Mouse (Mus musculus): ENCODE results near the gene Tbx10.

DNA sequence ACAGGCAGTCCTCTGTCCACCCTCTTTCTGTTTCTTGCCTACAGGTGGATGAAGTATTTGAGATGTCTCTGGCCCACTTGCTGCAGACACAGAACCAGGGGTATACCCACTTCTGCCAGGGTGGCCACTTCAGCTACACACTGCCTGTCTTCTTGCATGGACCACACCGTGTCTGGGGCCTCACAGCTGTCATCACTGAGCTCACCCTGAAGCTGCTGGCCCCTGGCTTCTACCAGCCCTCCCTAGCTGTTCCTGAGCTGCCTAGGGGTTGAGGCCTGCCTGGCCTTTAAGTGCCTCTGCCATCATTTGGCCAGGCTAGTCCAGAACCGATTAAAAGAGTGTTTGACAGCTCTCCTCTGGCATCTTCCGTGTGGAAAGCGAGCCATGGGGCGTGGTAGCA lies 9.2 kb downstream of the Tbx10 start:
- TF ChIP-seq POLR2A (IDR thresholded peaks at IDR 0.05; ENCODE audit: insufficient read depth, low read length) (no peak), EP300 (IDR thresholded peaks at IDR 0.05; ENCODE audit: insufficient read depth, low read depth, low read length) (no peak), CTCF (IDR thresholded peaks at IDR 0.05; ENCODE audit: low read depth, low read length) (no peak)
